Mouse (Mus musculus): Measurements from ENCODE around the gene Cuedc2.

Gene Cuedc2

GRCm38 (mm10) chr19:46339287-46339971, 927 bp upstream of the Cuedc2 start:
- DNase-seq (ENCODE audit: low spot score): no peak

- DNase-seq (ENCODE audit: low spot score): no peak
These were observed 412 bp upstream of the Cuedc2 start for GRCm38 (mm10) chr19:46338942-46339286.

- DNase-seq (ENCODE audit: low spot score): no peak
These were observed 677 bp downstream of the Cuedc2 start for GRCm38 (mm10) chr19:46337719-46338330.

- no peak for DNase-seq (ENCODE audit: low spot score)
These were observed 4.6 kb downstream of the Cuedc2 start for GRCm38 (mm10) chr19:46333906-46334305.

GRCm38 (mm10) chr19:46332721-46333339, 5.7 kb downstream of the Cuedc2 start:
- no peak for DNase-seq (ENCODE audit: low spot score)

- no peak for DNase-seq (ENCODE audit: low spot score)
These were observed 6.6 kb downstream of the Cuedc2 start for GRCm38 (mm10) chr19:46331936-46332335.

- no peak for DNase-seq (ENCODE audit: low spot score)
These were observed 7.2 kb downstream of the Cuedc2 start for GRCm38 (mm10) chr19:46331326-46331725.

- DNase-seq (ENCODE audit: low spot score): no peak
These were observed 7.8 kb downstream of the Cuedc2 start for GRCm38 (mm10) chr19:46330696-46331095.

GRCm38 (mm10) chr19:46329951-46330350, 8.6 kb downstream of the Cuedc2 start:
- DNase-seq (ENCODE audit: low spot score): no peak

- DNase-seq (ENCODE audit: low spot score): no peak
These were observed 9.4 kb downstream of the Cuedc2 start for GRCm38 (mm10) chr19:46329031-46329641.

GRCm38 (mm10) chr19:46328081-46329030, 10.1 kb downstream of the Cuedc2 start, which contains the start of gene Fbxl15:
Fbxl15 (plus strand) TSS chr19:46328184.
- peak; percentile 91 for DNase-seq (ENCODE audit: low spot score)

- DNase-seq (ENCODE audit: low spot score): no peak
These were observed 10.9 kb downstream of the Cuedc2 start for GRCm38 (mm10) chr19:46327531-46328064.

GRCm38 (mm10) chr19:46326756-46327305, 11.7 kb downstream of the Cuedc2 start, which contains the start of gene Psd:
Psd (minus strand) TSS chr19:46327156.
- DNase-seq (ENCODE audit: low spot score): no peak

- DNase-seq (ENCODE audit: low spot score): no peak
These were observed 12.3 kb downstream of the Cuedc2 start for GRCm38 (mm10) chr19:46326019-46326755.

GRCm38 (mm10) chr19:46324918-46325317, 13.6 kb downstream of the Cuedc2 start:
- no peak for DNase-seq (ENCODE audit: low spot score)

- no peak for DNase-seq (ENCODE audit: low spot score)
These were observed 14.1 kb downstream of the Cuedc2 start for GRCm38 (mm10) chr19:46324366-46324765.

- DNase-seq (ENCODE audit: low spot score): no peak
These were observed 14.8 kb downstream of the Cuedc2 start for GRCm38 (mm10) chr19:46323716-46324115.

GRCm38 (mm10) chr19:46322996-46323572, 15.4 kb downstream of the Cuedc2 start:
- no peak for DNase-seq (ENCODE audit: low spot score)

- DNase-seq (ENCODE audit: low spot score): no peak
These were observed 16.1 kb downstream of the Cuedc2 start for GRCm38 (mm10) chr19:46322144-46322995.

Data from ovary, postnatal 10 days (tissue).